Mouse (Mus musculus) forebrain, embryonic 13.5 days (tissue): ENCODE measurements around the gene Has1. TPM values are rescaled to one million over a fixed set of nuclear protein-coding genes. Genes with fewer than 3 reads are reported as not detected.
A peak's percentile ranks its signal among the peaks of the same experiment; 100 is the strongest.

ENCODE experiments used
- ATAC-seq: fragments of 200-750 bp; cut with Nextera tagmentation; 2 replicates; pipeline ENCODE4 v1.8.0; 2017
- H3K27ac ChIP-seq: fragments of 300-500 bp; sonication (generic); 2 replicates; pipeline ENCODE4 v1.5.1; 2015; ENCODE audit warnings: inconsistent platforms, mild to moderate bottlenecking, moderate library complexity
- H3K27me3 ChIP-seq: fragments of 300-500 bp; sonication (generic); 2 replicates; pipeline ENCODE4 v1.6.1; 2015; ENCODE audit warnings: mild to moderate bottlenecking, inconsistent platforms
- H3K36me3 ChIP-seq: fragments of 300-500 bp; sonication (generic); 2 replicates; pipeline ENCODE4 v1.6.1; 2015; ENCODE audit warnings: mild to moderate bottlenecking, inconsistent platforms; ENCODE audit not compliant: poor library complexity, severe bottlenecking
- H3K4me1 ChIP-seq: fragments of 300-500 bp; sonication (generic); 2 replicates; pipeline ENCODE4 v1.6.1; 2015; ENCODE audit warnings: inconsistent platforms
- H3K4me2 ChIP-seq: fragments of 300-500 bp; sonication (generic); 2 replicates; pipeline ENCODE4 v1.6.1; 2015; ENCODE audit warnings: inconsistent platforms, mild to moderate bottlenecking, moderate library complexity
- H3K4me3 ChIP-seq: fragments of 300-500 bp; sonication (generic); 2 replicates; pipeline ENCODE4 v1.5.1; 2015; ENCODE audit warnings: mild to moderate bottlenecking, inconsistent platforms
- H3K9ac ChIP-seq: fragments of 300-500 bp; sonication (generic); 2 replicates; pipeline ENCODE4 v1.6.1; 2015; ENCODE audit warnings: mild to moderate bottlenecking, inconsistent platforms
- H3K9me3 ChIP-seq: fragments of 300-500 bp; sonication (generic); replicated peaks from 2 replicates; pipeline ENCODE4 v1.6.1; 2016; ENCODE audit warnings: inconsistent platforms
- WGBS: fragments of 180-500 bp; shearing (Covaris S2); methylation state at CpG from one replicate; pipeline ENCODE4 v1.1.7; 2015; 5-methylcytosine and 5-hydroxymethylcytosine counted together
- polyA plus RNA-seq: library from polyadenylated mRNA; unstranded; fragments of >200 nt; fragmentation: Nextera tagmentation; extraction: Ambion mirVana; gene quantifications from 2 replicates; pipeline ENCODE4 v1.2.1, GENCODE M21; 2015

Gene Has1
- 0.65 and 0.77 TPM in 2 replicates for polyA plus RNA-seq

- H3K4me3 ChIP-seq: no peak within 1 kb of the TSS
These were observed at the start of gene Has1 for GRCm38 (mm10) chr17:17855064-17855838. Has1 (minus strand) TSS chr17:17855205.

DNA sequence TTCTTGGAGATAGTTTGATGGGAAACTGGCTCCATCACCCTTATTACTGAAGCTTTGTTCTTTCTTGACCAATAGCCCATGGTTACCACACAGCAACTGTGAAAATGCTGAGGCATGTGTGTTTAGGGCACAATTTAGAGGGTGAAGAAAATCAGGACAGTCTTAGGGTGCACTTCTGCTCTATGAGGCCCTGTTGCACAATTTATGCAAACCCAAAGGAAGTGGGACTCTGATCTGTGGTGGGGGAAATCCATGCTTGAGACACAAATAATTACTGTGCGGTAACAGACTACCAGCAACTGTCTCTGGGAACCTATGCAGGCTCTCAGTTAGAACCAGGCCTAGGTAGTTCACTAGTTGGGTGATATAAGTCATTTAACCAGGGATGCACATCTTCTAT lies 45.8 kb upstream of the Has1 start:
- Histone ChIP-seq H3K27me3 (no peaks in the 10 kb centered on the region), H3K9ac (no peak overlapping the region), H3K4me3 (no peak overlapping the region), H3K4me1 (no peaks in the 10 kb centered on the region), H3K36me3 (no peaks in the 10 kb centered on the region), H3K4me2 (no peak overlapping the region), H3K9me3 (no peaks in the 10 kb centered on the region), H3K27ac (no peak overlapping the region)
- 91% methylated on average over 1 of the region's 1 CpGs for WGBS
- no peak for ATAC-seq

More at GRCm38 (mm10) chr17:17855064-17855838, at the start of gene Has1:
- Histone ChIP-seq H3K27ac (no peak within 1 kb of the TSS), H3K4me2 (no peak within 1 kb of the TSS), H3K36me3 (no peaks in the 10 kb centered on the region), H3K9ac (no peak within 1 kb of the TSS), H3K4me1 (0 out of 2 replicates have a peak, but pooled peaks cover under 1% of the 10 kb centered on the region), H3K9me3 (no peaks in the 10 kb centered on the region), H3K27me3 (0 out of 2 replicates have a peak, but pooled peaks cover 2% of the 10 kb centered on the region)
- WGBS: 69% methylated on average over 8 of the region's 8 CpGs
- ATAC-seq: peak; percentile 13; the same call in 1 of the 2 replicates

- no peaks in the 10 kb centered on the region for H3K9me3 ChIP-seq
- no peaks in the 10 kb centered on the region for H3K36me3 ChIP-seq
- H3K27me3 ChIP-seq: no peaks in the 10 kb centered on the region
- no peak overlapping the region for H3K4me2 ChIP-seq
- H3K9ac ChIP-seq: no peak overlapping the region
- H3K4me1 ChIP-seq: no peaks in the 10 kb centered on the region
- H3K4me3 ChIP-seq: no peak overlapping the region
- no peak overlapping the region for H3K27ac ChIP-seq
- WGBS: 79% methylated on average over 2 of the region's 2 CpGs
- ATAC-seq: no peak; the same call in 1 of the 2 replicates
These were observed 44.3 kb upstream of the Has1 start for GRCm38 (mm10) chr17:17899268-17899667.

GRCm38 (mm10) chr17:17896039-17896438 lies 41.0 kb upstream of the Has1 start:
- Histone ChIP-seq H3K4me1 (no peaks in the 10 kb centered on the region), H3K4me2 (no peak overlapping the region), H3K9me3 (no peaks in the 10 kb centered on the region), H3K27ac (no peak overlapping the region), H3K9ac (no peak overlapping the region), H3K36me3 (no peaks in the 10 kb centered on the region), H3K27me3 (no peaks in the 10 kb centered on the region), H3K4me3 (no peak overlapping the region)
- no peak for ATAC-seq
- WGBS: 3% methylated on average over 4 of the region's 4 CpGs

GRCm38 (mm10) chr17:17889732-17890425 lies 34.9 kb upstream of the Has1 start:
- no peak overlapping the region for H3K4me3 ChIP-seq
- no peak overlapping the region for H3K27ac ChIP-seq
- 89% methylated on average over 2 of the region's 2 CpGs for WGBS
- no peaks in the 10 kb centered on the region for H3K9me3 ChIP-seq
- no peak overlapping the region for H3K4me2 ChIP-seq
- H3K36me3 ChIP-seq: no peaks in the 10 kb centered on the region
- H3K9ac ChIP-seq: no peak overlapping the region
- H3K4me1 ChIP-seq: no peaks in the 10 kb centered on the region
- ATAC-seq: no peak
- H3K27me3 ChIP-seq: no peaks in the 10 kb centered on the region

DNA sequence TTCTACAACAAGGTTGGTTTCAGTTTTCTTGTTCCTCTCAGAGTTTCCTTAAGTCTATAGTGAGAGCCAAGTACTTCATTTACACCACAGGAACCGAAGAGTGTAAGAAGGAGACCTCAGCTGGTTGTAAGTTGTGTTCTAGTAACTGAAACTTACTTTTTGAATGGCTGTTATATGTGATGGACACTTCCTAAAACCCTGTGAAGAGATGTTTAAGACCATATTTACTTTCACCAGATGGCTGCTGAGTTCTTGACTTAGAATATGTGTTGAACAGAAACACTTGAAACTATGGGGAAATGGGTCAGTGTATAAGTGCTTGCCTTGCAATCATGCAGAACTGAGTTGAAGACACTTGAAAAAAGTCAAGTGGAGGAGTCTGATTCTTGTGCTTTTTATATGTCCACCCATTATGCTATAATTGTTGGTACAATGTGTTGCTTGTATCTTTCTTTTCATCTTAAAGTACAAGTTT lies 32.8 kb upstream of the Has1 start, which contains the start of the genes Fpr2 and Fpr3:
Gene Fpr2, plus strand, starts transcription at position 51 of the 475 bp plus-strand sequence.
Gene Fpr3, plus strand, starts transcription at position 79 of the 475 bp plus-strand sequence.
- Histone ChIP-seq H3K4me3 (no peak within 1 kb of the TSS), H3K4me1 (no peaks in the 10 kb centered on the region), H3K9me3 (no peaks in the 10 kb centered on the region), H3K27ac (no peak within 1 kb of the TSS), H3K27me3 (no peaks in the 10 kb centered on the region), H3K4me2 (no peak within 1 kb of the TSS), H3K9ac (no peak within 1 kb of the TSS), H3K36me3 (no peaks in the 10 kb centered on the region)
- 60% methylated on average over 1 of the region's 1 CpGs for WGBS
- no peak for ATAC-seq

DNA sequence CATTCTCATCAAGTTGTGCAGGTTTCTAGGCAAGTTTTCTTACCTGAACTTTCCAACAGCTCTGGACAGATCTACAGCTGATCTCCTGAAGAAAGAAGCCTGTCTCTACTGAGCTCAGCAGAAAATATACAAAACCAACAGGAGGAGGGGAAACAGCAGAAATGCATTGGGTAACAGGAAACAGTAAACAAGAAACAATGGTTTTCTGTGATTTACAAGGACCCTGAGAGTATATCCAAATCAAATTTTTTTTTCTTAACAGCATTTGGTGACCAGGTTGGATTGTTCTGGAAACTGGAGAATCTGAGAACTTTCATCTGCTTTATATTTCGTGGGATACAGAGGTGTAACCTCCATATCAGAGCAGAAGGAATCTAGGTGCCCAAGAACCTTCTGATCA lies 28.8 kb upstream of the Has1 start, which contains the start of gene Fpr1:
Gene Fpr1, minus strand, starts transcription at position 101 of the 400 bp plus-strand sequence.
- no peak within 1 kb of the TSS for H3K4me3 ChIP-seq
- no peak within 1 kb of the TSS for H3K27ac ChIP-seq
- H3K9me3 ChIP-seq: no peaks in the 10 kb centered on the region
- H3K36me3 ChIP-seq: no peaks in the 10 kb centered on the region
- no peaks in the 10 kb centered on the region for H3K27me3 ChIP-seq
- H3K4me2 ChIP-seq: no peak within 1 kb of the TSS
- H3K9ac ChIP-seq: no peak within 1 kb of the TSS
- 62% methylated on average over 1 of the region's 1 CpGs for WGBS
- ATAC-seq: no peak
- no peaks in the 10 kb centered on the region for H3K4me1 ChIP-seq

GRCm38 (mm10) chr17:17882672-17883071 lies 27.7 kb upstream of the Has1 start:
- H3K9ac ChIP-seq: no peak overlapping the region
- H3K36me3 ChIP-seq: no peaks in the 10 kb centered on the region
- 81% methylated on average over 3 of the region's 3 CpGs for WGBS
- no peak overlapping the region for H3K4me3 ChIP-seq
- H3K4me2 ChIP-seq: no peak overlapping the region
- no peaks in the 10 kb centered on the region for H3K9me3 ChIP-seq
- no peak for ATAC-seq
- H3K4me1 ChIP-seq: no peaks in the 10 kb centered on the region
- H3K27me3 ChIP-seq: no peaks in the 10 kb centered on the region
- H3K27ac ChIP-seq: no peak overlapping the region

DNA sequence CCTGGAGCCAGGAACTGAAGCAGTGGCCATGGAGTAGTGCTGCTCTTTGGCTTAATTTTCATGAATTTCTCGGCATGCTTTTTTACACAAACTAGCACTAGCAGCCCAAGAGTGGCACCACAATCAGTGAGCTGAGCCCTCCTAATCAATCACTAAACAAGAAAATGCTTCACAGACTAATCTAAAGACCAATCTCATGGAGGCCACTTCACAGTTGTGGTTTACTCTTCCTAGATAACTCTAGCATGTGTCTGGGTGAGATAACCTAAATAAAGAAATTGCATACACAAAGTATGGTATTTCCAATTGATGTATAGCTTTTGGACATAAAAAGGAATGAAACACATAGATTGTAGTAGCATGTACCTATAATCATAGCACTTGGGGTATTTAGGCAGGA lies 24.3 kb upstream of the Has1 start:
- H3K27me3 ChIP-seq: no peaks in the 10 kb centered on the region
- no peak overlapping the region for H3K27ac ChIP-seq
- no peaks in the 10 kb centered on the region for H3K4me1 ChIP-seq
- no peak for ATAC-seq
- no peak overlapping the region for H3K9ac ChIP-seq
- H3K4me2 ChIP-seq: no peak overlapping the region
- no peaks in the 10 kb centered on the region for H3K9me3 ChIP-seq
- H3K4me3 ChIP-seq: no peak overlapping the region
- no peaks in the 10 kb centered on the region for H3K36me3 ChIP-seq
- 85% methylated on average over 1 of the region's 1 CpGs for whole genome bisulfite sequencing

- Histone ChIP-seq H3K4me3 (no peak overlapping the region), H3K9me3 (peaks cover 7% of the 10 kb centered on the region; the same call in 1 of the 2 replicates), H3K4me1 (no peaks in the 10 kb centered on the region), H3K36me3 (no peaks in the 10 kb centered on the region; the same call in 1 of the 2 replicates), H3K27ac (no peak overlapping the region), H3K27me3 (no peaks in the 10 kb centered on the region), H3K9ac (no peak overlapping the region), H3K4me2 (no peak overlapping the region)
- ATAC-seq: no peak
- 92% methylated on average over 2 of the region's 2 CpGs for WGBS
These were observed 16.7 kb upstream of the Has1 start for GRCm38 (mm10) chr17:17871697-17872096.

- Histone ChIP-seq H3K27ac (no peak overlapping the region), H3K9ac (no peak overlapping the region), H3K9me3 (peaks cover 7% of the 10 kb centered on the region; the same call in 1 of the 2 replicates), H3K4me3 (no peak overlapping the region), H3K4me1 (no peaks in the 10 kb centered on the region), H3K4me2 (no peak overlapping the region), H3K27me3 (no peaks in the 10 kb centered on the region), H3K36me3 (peaks cover under 1% of the 10 kb centered on the region; the same call in 1 of the 2 replicates)
- WGBS: 82% methylated on average over 2 of the region's 2 CpGs
- ATAC-seq: no peak
These were observed 16.0 kb upstream of the Has1 start for GRCm38 (mm10) chr17:17870892-17871550.
